ENCODE assay signal across 9 mouse cellular contexts in genomic region chr5:45402632-45403031, GRCm38 (mm10). TPM values are rescaled to one million over a fixed set of nuclear protein-coding genes. Genes with fewer than 3 reads are reported as not detected.
DNase-seq lines count a peak whose midpoint lies in the region; ATAC-seq and TF ChIP-seq lines count a peak whose summit lies in the region.
"Had no signal": no experiment of that assay in that cellular context is flagged by ENCODE, and none has a peak within 500 bp of the region (broad histone marks: within the 10 kb centered on the region; RNA-seq: fewer than 3 reads in every experiment).

No protein-coding gene starts in this region.

- no peak overlapping the region for H3K9ac ChIP-seq in ES-E14 (ENCODE audit: insufficient read depth, low read depth, low read length, poor library complexity, severe bottlenecking)
- no peak overlapping the region for H3K9ac ChIP-seq in embryonic facial prominence, embryonic 13.5 days
- H3K9ac ChIP-seq in lung, embryonic 14.5 days, result no peak overlapping the region

- no peaks in the 10 kb centered on the region for H3K27me3 ChIP-seq in embryonic facial prominence, embryonic 13.5 days
- no peaks in the 10 kb centered on the region for H3K27me3 ChIP-seq in lung, embryonic 14.5 days (ENCODE audit: insufficient read depth, low read length)

- H3K4me3 ChIP-seq in ES-E14 (ENCODE audit: insufficient read depth in 1 of 2, low read depth in 1 of 2, low read length in 2 of 2, poor library complexity in 1 of 2, severe bottlenecking in 1 of 2), result no peak overlapping the region
- H3K4me3 ChIP-seq in bone marrow, adult 2 months (replicated peaks; ENCODE audit: control insufficient read depth, low read depth, low read length), result no peak overlapping the region
- no peak overlapping the region for H3K4me3 ChIP-seq in embryonic facial prominence, embryonic 13.5 days
- H3K4me3 ChIP-seq in lung, embryonic 14.5 days (ENCODE audit: low read depth, low read length), result no peak overlapping the region

- TF ChIP-seq CTCF in bone marrow, adult 2 months (IDR thresholded peaks at IDR 0.05; ENCODE audit: control insufficient read depth, insufficient read depth, low read length), result peak; percentile 69
- TF ChIP-seq CTCF in lung, embryonic 14.5 days (IDR thresholded peaks at IDR 0.05; ENCODE audit: low read depth), result peak; percentile 97

- intact Hi-C loops in heart, postnatal 36 days (cut with DNase I), result loop anchor here (5.0 kb wide), 3 partner anchors 125 to 1100 kb away; no protein-coding TSS in a partner anchor

- H3K9me3 ChIP-seq in ES-E14 (ENCODE audit: control insufficient read depth, insufficient read depth, low read depth, low read length), result no peaks in the 10 kb centered on the region
- H3K9me3 ChIP-seq in embryonic facial prominence, embryonic 13.5 days, result no peaks in the 10 kb centered on the region
- no peaks in the 10 kb centered on the region for H3K9me3 ChIP-seq in lung, embryonic 14.5 days (ENCODE audit: low read depth, low read length)

- TF ChIP-seq POLR2A in bone marrow, adult 2 months (IDR thresholded peaks at IDR 0.05; ENCODE audit: borderline replicate concordance, control insufficient read depth, low read depth, low read length), result no peak

- H3K4me2 ChIP-seq in embryonic facial prominence, embryonic 13.5 days, result peak overlapping the region; percentile 42
- no peak overlapping the region for H3K4me2 ChIP-seq in lung, embryonic 14.5 days

- in situ Hi-C loops in ES-E14 (cut with MboI; ENCODE audit: low sequenced_read_pairs in 2 of 2, unreplicated experiment in 2 of 2), result loop anchor here in 1 of 2 experiments (25.0 kb wide), 1 partner anchor 1115 kb away; no protein-coding TSS in a partner anchor

- H3K27ac ChIP-seq in ES-E14 (ENCODE audit: insufficient read depth, low read depth, low read length, poor library complexity, severe bottlenecking), result no peak overlapping the region
- no peak overlapping the region for H3K27ac ChIP-seq in bone marrow, adult 2 months (ENCODE audit: control insufficient read depth, insufficient read depth, low read depth, low read length, poor library complexity)
- no peak overlapping the region for H3K27ac ChIP-seq in embryonic facial prominence, embryonic 13.5 days
- no peak overlapping the region for H3K27ac ChIP-seq in lung, embryonic 14.5 days (ENCODE audit: low read depth)

- DNase-seq in ES-E14 (ENCODE audit: low read depth, low spot score), result peak; percentile 51
- DNase-seq in heart, postnatal 36 days, result peak; percentile 61 to 75
- peak; percentile 29 for DNase-seq in large intestine, adult 2 months (ENCODE audit: low read depth, low spot score)
- peak; percentile 89 for DNase-seq in lung, embryonic 14.5 days
- peak; percentile 58 for DNase-seq in ovary, postnatal 36 days (ENCODE audit: low spot score)
- peak; percentile 49 to 69 for DNase-seq in urinary bladder, postnatal 36 days (ENCODE audit: low spot score in 2 of 2)

- WGBS in bone marrow, adult 2 months, result 24% methylated on average over 11 of the region's 11 CpGs
- 12% methylated on average over 11 of the region's 11 CpGs for WGBS in embryonic facial prominence, embryonic 13.5 days
- WGBS in large intestine, adult 2 months, result 17% methylated on average over 11 of the region's 11 CpGs
- 16% methylated on average over 11 of the region's 11 CpGs for WGBS in lung, embryonic 14.5 days

- ATAC-seq in embryonic facial prominence, embryonic 13.5 days (ENCODE audit: insufficient number of reproducible peaks, insufficient read depth, low FRiP score, low TSS enrichment, low read depth), result no peak
- ATAC-seq in lung, embryonic 14.5 days (ENCODE audit: insufficient read depth), result peak; percentile 79; the same call in 1 of the 2 replicates

- no peaks in the 10 kb centered on the region for H3K36me3 ChIP-seq in ES-E14 (ENCODE audit: control insufficient read depth, insufficient read depth, low read length, poor library complexity, severe bottlenecking)
- H3K36me3 ChIP-seq in embryonic facial prominence, embryonic 13.5 days, result no peaks in the 10 kb centered on the region
- no peaks in the 10 kb centered on the region for H3K36me3 ChIP-seq in lung, embryonic 14.5 days (ENCODE audit: insufficient read depth)

- no peaks in the 10 kb centered on the region for H3K4me1 ChIP-seq in ES-E14 (ENCODE audit: control insufficient read depth in 2 of 2, insufficient read depth in 2 of 2, low read length in 2 of 2, poor library complexity in 1 of 2)
- no peaks in the 10 kb centered on the region for H3K4me1 ChIP-seq in bone marrow, adult 2 months (ENCODE audit: control insufficient read depth, insufficient read depth, low read length)
- H3K4me1 ChIP-seq in embryonic facial prominence, embryonic 13.5 days, result no peaks in the 10 kb centered on the region
- H3K4me1 ChIP-seq in lung, embryonic 14.5 days (ENCODE audit: insufficient read depth), result no peaks in the 10 kb centered on the region

TF ChIP-seq in ES-E14, 5 proteins besides CTCF, POLR2A, EP300 and RAD21:
- TF ChIP-seq MAFK (IDR thresholded peaks at IDR 0.05; ENCODE audit: insufficient read depth, low read depth, low read length) (no peak), HCFC1 (IDR thresholded peaks at IDR 0.05; ENCODE audit: borderline replicate concordance, insufficient read depth, low read length) (no peak), ZC3H11A (IDR thresholded peaks at IDR 0.05; ENCODE audit: borderline replicate concordance, low read depth, low read length) (peak; percentile 87)

RNA-seq across cellular contexts. Expression of gene Qdpr, which starts 47.4 kb away (rescaled TPM):
- 34.0 and 40.2 TPM in 2 replicates for total RNA-seq in ES-E14 (2012; rRNA removed)
- polyA plus RNA-seq in bone marrow, adult 2 months (2011; ENCODE audit: insufficient read depth, insufficient read length, low replicate concordance, missing spikeins), result 25.8 and 27.6 TPM in 2 replicates
- 135 and 139 TPM in 2 replicates for polyA plus RNA-seq in embryonic facial prominence, embryonic 13.5 days (2015; fragmentation: Nextera tagmentation; extraction: Ambion mirVana)
- 10 to 100 TPM; 80.7 to 82.9 TPM for total RNA-seq in heart, postnatal 36 days (2021)
- 121 and 138 TPM in 2 replicates for polyA plus RNA-seq in large intestine, adult 2 months (2012; rRNA removed)
- 117 and 122 TPM in 2 replicates for polyA plus RNA-seq in lung, embryonic 14.5 days (2014; fragmentation: Nextera tagmentation; extraction: Ambion mirVana)

RNA-seq across cellular contexts. Expression of gene Clrn2, which starts 50.9 kb away (rescaled TPM):
- total RNA-seq in ES-E14 (2012; rRNA removed), result not detected in 2 replicates
- polyA plus RNA-seq in bone marrow, adult 2 months (2011; ENCODE audit: insufficient read depth, insufficient read length, low replicate concordance, missing spikeins), result not detected in 2 replicates
- not detected in 2 replicates for polyA plus RNA-seq in embryonic facial prominence, embryonic 13.5 days (2015; fragmentation: Nextera tagmentation; extraction: Ambion mirVana)
- not detected for total RNA-seq in heart, postnatal 36 days (2021)
- polyA plus RNA-seq in large intestine, adult 2 months (2012; rRNA removed), result not detected in 2 replicates
- polyA plus RNA-seq in lung, embryonic 14.5 days (2014; fragmentation: Nextera tagmentation; extraction: Ambion mirVana), result not detected in 2 replicates
- polyA plus RNA-seq: liver, embryonic 16.5 days had no signal

Comparison
In these comparisons a context has a peak if more than half of its experiments do, and no peak if none do; other contexts are left out.
1. DNase-seq: peak in every context shown above with its lines; median percentile 89 in lung, embryonic 14.5 days; 68 in heart, postnatal 36 days; 59 in urinary bladder, postnatal 36 days; 58 in ovary, postnatal 36 days; 51 in ES-E14; 29 in large intestine, adult 2 months.